Mouse (Mus musculus) thymus, adult 2 months (tissue): ENCODE measurements at regions not wholly inside any gene's neighbourhood (a gene's known extent, or its start where the extent isn't known, plus 50 kb on each side); places are given as distances from the start of the nearest gene placed in this dataset.

Experiments
- DNase-seq: peaks from one replicate; pipeline ENCODE4 v3.0.0; 2021
- H3K27ac ChIP-seq: fragments of 200-500 bp; 2 replicates; pipeline ENCODE4 v1.5.1; 2012; ENCODE audit warnings: low read length, control low read depth; ENCODE audit not compliant: control insufficient read depth, insufficient read depth
- H3K27me3 ChIP-seq: fragments of 200-500 bp; 2 replicates; pipeline ENCODE4 v1.6.1; 2012; ENCODE audit warnings: mild to moderate bottlenecking, low read length, moderate library complexity, mixed read lengths; ENCODE audit not compliant: control insufficient read depth, insufficient read depth
- H3K36me3 ChIP-seq: fragments of 200-500 bp; 2 replicates; pipeline ENCODE4 v1.6.1; 2012; ENCODE audit warnings: mild to moderate bottlenecking, low read length, moderate library complexity; ENCODE audit not compliant: control insufficient read depth, insufficient read depth
- H3K4me1 ChIP-seq: fragments of 200-500 bp; replicated peaks from 2 replicates; pipeline ENCODE4 v1.6.1; 2012; ENCODE audit warnings: low read length; ENCODE audit not compliant: control insufficient read depth, insufficient read depth
- H3K4me3 ChIP-seq: fragments of 200-500 bp; 2 replicates; pipeline ENCODE4 v1.5.1; 2012; ENCODE audit warnings: mild to moderate bottlenecking, low read length, control low read depth, moderate library complexity; ENCODE audit not compliant: control insufficient read depth, insufficient read depth
- CTCF ChIP-seq: fragments of 200-500 bp; IDR thresholded peaks from 2 replicates; pipeline ENCODE4 v1.5.1; 2012; ENCODE audit warnings: mild to moderate bottlenecking, control low read depth, low read length, moderate library complexity, borderline replicate concordance; ENCODE audit not compliant: control insufficient read depth, poor library complexity, insufficient read depth; ENCODE audit errors: extremely low read depth
- POLR2A ChIP-seq: fragments of 200-500 bp; IDR thresholded peaks from 2 replicates; pipeline ENCODE4 v1.6.1; 2012; ENCODE audit warnings: mild to moderate bottlenecking, low read length, control low read depth, moderate library complexity; ENCODE audit not compliant: control insufficient read depth, poor library complexity, insufficient read depth; ENCODE audit errors: extremely low read depth
- WGBS: fragments of 180-500 bp; shearing (Covaris S2); methylation state at CpG from one replicate; pipeline ENCODE4 v1.1.7; 2018; 5-methylcytosine and 5-hydroxymethylcytosine counted together

- no peaks in the 10 kb centered on the region for H3K4me1 ChIP-seq
- TF ChIP-seq POLR2A (no peak), CTCF (no peak)
- no peak overlapping the region for H3K4me3 ChIP-seq
- no peaks in the 10 kb centered on the region for H3K36me3 ChIP-seq
- WGBS, result 81% methylated on average over 10 of the region's 10 CpGs
- no peak for DNase-seq
- no peak overlapping the region for H3K27ac ChIP-seq
- H3K27me3 ChIP-seq, result no peaks in the 10 kb centered on the region
Measured at GRCm38 (mm10) chr1:133486370-133486769, 62.2 kb upstream of the Sox13 start.

- Histone ChIP-seq H3K4me3 (no peak overlapping the region), H3K27me3 (no peaks in the 10 kb centered on the region), H3K36me3 (no peaks in the 10 kb centered on the region), H3K27ac (no peak overlapping the region), H3K4me1 (no peaks in the 10 kb centered on the region)
- no peak for TF ChIP-seq POLR2A
- TF ChIP-seq CTCF, result no peak
- WGBS, result 48% methylated on average over 5 of the region's 5 CpGs
- no peak for DNase-seq
Measured at GRCm38 (mm10) chr1:133482891-133483290, 58.7 kb upstream of the Sox13 start.

- H3K4me3 ChIP-seq, result no peak overlapping the region
- no peaks in the 10 kb centered on the region for H3K4me1 ChIP-seq
- H3K27ac ChIP-seq, result no peak overlapping the region
- no peaks in the 10 kb centered on the region for H3K36me3 ChIP-seq
- no peak for TF ChIP-seq CTCF
- no peak for TF ChIP-seq POLR2A
- H3K27me3 ChIP-seq, result no peaks in the 10 kb centered on the region
- 84% methylated on average over 2 of the region's 2 CpGs for WGBS
- no peak for DNase-seq
Measured at GRCm38 (mm10) chr1:133474546-133474945, 50.4 kb upstream of the Sox13 start.
